Mouse (Mus musculus): ENCODE results near the gene Kcnn3.

The Kcnn3 gene

DNA sequence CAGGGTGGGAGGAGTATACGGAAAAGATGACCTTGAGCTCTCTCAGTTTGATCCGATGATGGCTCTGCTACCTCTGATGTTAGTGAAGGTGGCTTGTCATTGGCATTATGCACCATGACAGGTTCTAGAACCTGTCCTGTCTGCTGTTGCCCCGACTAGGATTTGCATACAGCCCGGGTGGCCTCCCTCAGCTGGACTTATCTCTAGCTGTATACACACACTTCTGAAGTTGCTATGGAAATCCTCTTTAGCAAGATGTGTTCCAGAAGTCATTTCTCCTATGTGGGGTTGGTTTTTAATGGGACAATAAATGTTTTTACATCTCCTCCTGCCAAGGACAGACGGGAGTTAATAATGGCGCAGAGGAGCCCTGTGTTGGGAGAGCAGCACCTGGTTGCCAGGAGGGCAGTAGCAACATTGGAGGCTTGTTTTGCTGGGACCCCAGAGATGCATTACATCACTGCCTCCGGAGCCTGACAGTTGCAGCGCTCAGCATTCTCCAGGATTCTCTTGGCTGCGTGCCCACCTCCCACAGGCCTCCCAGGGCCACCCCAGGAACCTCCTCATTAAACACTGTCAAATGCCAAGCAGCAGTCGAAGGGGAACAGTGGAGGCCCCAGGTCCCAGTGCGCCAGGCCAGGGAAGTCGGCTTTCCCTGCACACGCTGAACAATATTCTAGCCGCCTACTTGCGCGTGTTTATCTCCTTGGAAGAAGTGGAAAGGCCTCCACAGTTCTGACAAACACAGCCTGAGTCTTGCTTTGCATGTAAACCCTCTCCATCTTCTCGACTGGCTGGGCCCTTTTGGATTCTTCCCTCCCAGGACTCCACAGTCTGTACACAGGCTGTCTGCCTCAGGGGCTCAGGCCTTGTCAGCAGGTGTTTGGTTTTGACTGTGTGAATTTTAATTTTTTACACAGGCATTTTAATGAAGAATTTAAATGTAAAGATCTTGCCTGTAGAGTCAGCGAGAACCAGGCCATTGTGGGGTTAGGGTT, 93.9 kb downstream of the Kcnn3 start:
- peak; percentile 80 for DNase-seq (ENCODE audit: low spot score)

DNA sequence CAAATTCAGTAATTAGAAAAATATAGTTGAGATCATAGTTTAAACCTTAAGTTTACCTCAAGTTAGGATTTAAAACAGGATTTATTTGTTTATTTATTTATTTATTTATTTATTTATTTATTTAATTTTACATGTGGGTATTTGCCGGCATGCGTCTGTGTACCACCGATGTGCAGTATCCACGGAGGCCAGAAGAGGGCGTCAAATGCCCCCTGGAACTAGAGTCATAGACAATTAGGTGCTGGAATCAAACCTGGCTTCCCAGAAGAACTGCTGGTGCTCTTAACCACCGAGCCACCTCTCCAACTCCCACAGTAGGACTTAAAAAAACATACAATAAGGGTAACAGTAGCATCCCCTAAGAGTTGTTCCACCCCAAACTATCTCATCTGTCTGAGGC, 96.9 kb downstream of the Kcnn3 start:
- no peak for DNase-seq (ENCODE audit: low spot score)

DNA sequence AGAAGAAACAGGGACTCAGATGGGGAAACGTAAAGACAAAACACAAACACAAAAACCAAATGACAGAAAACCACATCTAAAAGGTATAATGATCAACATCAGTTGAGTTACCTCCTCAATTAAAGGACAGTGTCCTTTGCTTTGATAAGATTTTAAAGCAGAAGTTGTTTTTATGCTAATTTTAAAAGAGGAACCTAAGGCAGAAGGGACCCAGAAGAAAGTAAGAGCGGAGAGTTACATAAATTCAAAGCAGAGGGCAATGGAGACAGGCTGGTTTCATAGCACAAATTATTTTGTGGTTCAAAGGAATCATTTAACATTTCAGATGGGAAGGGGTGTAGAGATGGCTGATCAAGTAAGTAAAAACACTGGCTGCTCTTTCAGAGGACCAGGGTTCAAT, 97.4 kb downstream of the Kcnn3 start:
- DNase-seq (ENCODE audit: low spot score) = no peak

DNA sequence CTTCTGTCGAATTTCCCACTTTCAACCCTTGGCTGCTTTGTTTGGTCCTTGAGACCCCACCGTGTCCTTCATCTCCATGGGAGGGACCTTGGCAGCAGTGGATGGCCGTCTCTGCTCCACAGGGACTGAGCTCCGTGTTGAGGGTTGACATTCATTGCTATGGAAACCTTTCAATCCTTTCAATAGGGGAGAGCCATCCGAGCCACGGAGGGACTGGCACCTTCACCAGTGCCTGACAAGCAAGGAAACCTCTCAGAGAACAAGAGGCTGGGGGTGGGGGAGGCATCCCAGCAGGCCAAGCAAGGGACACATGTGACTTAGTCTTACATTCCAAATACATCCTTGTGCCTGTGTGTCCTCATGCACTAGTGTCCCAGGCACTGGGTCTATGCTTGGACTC, 102.9 kb downstream of the Kcnn3 start:
- DNase-seq (ENCODE audit: low spot score) = no peak

DNA sequence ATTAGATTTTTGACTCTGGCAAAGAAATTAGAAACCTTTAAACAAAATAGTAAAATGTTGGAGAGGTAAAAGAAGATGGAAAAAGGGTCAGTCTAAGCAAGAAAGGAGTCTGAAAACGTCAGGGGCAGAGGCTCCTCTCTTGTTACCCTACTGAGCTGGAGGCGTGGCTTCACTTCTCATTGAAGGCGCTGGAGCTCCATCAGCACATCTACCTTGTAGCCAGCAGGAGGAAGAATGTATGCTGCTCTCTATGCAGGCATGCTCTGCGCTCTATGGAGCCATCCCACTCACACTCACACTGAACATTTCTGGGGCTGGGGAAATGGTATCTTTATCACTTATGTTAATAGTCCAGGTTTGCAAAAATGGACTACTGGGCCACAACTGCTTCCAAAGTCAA, 103.6 kb downstream of the Kcnn3 start:
- no peak for DNase-seq (ENCODE audit: low spot score)

DNA sequence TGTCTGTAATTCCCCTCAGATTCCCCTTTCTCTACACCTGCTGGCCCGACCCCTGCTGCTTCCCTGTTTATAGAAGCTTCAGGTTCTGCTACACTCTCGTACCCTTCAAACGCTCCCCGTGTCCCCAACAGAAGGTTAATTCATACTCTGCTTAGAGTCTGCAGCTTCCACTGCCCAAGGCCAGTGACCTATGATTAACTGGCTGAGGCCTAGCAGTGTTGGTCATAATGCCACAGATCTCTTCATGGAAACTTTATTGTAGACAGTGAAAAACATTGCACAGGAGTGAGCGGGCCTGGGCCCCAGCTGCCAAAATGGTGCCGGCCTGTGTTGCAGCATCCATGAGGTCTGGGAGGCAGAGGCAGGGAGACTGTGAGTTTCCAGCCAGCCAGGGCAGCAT, 104.0 kb downstream of the Kcnn3 start:
- DNase-seq (ENCODE audit: low spot score) = no peak

DNA sequence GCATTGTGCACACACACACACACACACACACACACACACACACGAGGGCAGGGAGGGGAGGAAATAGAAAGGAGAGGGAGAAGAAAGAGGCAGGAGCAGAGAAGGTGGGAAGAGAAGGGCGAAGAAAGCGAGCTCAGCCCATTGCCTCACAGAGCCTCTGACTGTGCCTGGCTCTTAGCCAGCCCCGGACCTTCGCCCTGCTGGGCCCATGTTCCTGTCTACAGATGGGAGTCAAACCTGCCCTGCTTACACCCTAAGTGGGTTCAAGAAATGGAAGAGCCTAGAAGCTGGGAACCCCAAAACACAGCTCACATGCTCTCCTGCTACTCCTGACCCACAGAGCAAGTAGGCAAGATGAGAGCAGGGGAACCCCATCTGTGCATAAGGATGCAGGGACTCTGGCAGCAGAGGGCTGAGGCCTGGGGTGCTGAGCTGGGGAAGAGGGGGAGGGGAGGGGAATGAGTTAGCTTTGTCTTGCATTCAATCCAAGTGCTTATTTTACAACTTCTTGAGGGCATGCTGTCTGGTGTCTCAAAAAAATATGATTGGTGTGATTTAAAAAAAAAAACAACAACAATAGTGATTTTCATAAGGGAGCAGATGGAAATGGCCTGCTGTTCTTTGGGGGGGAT, 105.0 kb downstream of the Kcnn3 start:
- DNase-seq (ENCODE audit: low spot score) = no peak

DNA sequence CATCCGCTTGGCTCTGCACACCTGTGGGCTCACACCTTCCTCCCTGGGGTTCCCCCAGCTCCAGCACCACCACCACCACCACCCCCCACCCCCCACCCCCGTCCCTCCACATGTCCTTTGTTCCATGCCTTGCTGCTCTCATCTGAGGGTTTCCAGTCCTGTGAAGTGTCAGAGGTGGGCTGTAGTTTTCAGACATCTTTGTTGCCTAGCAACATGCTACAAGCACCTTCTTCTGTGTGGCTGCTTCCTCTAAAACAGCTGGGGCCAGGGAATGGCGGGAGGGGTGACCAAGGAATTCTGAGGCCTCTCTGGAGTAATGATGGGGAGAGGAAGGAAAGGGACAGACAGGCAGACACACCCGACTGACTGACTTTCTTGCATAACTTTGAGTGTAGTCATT, 106.6 kb downstream of the Kcnn3 start:
- no peak for DNase-seq (ENCODE audit: low spot score)

DNA sequence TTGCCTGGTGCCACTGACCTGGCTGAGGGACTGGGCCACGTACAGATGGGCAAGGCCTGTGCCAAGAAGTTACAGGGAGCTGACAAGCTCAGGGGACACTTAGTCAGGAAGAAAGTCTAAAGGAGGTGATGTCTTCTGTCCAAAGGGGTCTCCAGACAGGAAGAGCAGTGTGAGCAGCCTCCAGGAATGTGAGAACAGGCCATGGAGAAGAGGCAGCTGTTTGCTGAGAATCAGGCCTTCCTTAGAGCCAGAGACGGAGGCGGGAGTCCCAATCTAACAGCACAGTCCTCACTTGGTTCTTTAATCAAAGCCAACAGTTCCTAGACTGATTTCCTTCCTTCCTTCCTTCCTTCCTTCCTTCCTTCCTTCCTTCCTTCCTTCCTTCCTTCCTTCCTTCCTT, 109.8 kb downstream of the Kcnn3 start:
- no peak for DNase-seq (ENCODE audit: low spot score)

DNA sequence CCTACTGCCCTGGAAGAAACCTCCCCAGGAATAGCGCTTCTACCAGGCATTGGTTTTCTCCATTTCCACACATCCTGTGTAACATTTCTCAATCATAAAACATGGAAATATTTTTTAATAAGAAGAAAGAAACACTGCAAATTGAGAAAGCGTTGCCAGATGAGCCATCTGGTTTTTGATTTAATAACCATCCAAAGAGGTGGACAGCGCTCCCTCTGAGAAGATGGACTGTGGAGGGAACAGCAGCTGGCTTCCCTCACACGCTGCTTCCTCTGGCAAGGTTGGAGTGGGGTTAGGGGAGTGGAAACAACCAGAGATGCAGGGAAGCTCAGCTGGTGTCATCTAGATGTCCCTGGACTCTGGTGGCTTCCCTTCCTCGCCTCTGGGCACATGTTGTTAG, 111.8 kb downstream of the Kcnn3 start:
- no peak for DNase-seq (ENCODE audit: low spot score)

DNA sequence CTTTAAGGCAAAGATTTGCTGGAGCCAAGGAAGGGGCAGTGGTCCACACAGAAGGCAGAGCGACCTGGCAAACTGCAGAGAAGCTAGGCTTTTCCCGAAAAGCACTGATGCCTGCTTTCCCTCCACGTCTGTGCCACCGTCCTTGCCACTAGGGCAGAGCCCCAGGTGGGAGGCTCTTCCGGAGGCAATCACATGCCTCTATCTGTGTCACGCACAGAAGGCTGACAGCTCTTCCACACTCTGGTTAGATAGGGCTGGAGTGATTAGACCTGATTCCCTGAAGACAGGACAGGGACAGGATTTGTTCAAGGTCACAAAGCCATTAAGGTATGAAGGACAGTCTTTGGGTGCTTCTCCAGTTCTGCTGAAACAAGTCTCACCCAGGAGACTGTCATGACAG, 113.6 kb downstream of the Kcnn3 start:
- DNase-seq (ENCODE audit: low spot score) = no peak

DNA sequence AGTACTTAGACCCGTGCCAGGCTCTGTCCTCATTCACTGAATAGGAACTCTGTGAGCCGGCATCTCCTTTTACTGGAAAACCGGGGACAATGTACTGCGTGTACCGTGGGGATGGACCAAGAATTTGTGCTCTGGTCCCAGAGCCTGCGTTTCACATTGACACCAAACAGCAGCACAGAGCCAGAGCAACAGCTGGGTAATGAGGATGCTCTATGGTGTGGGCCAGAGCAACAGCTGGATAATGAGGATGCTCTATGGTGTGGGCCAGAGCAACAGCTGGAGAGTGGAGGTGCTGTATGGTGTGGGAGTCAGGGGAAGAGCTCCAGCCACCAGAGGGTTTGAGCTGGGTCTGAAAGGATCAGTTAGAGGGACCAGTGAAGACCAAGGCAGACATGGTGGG, 114.0 kb downstream of the Kcnn3 start:
- no peak for DNase-seq (ENCODE audit: low spot score)

DNA sequence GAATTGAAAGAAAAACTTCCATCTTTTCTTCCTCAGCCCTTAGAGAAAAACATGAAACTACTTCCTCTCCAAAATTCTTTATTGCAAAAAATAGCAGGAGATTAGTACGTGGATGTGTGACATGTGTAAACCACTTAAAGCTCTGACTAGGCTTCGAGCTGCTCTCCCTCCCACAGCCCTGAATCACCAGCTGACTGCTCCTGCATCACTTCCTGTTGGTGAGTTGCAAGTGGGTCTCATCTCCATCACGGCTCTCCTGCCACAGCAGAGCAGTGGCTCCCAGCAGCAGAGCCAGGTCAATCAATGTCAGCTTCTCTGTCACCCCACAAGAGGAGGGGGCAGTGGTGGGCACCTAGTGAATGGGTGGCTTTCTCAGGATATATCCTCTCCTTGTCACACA, 120.8 kb downstream of the Kcnn3 start:
- DNase-seq (ENCODE audit: low spot score) = no peak

DNA sequence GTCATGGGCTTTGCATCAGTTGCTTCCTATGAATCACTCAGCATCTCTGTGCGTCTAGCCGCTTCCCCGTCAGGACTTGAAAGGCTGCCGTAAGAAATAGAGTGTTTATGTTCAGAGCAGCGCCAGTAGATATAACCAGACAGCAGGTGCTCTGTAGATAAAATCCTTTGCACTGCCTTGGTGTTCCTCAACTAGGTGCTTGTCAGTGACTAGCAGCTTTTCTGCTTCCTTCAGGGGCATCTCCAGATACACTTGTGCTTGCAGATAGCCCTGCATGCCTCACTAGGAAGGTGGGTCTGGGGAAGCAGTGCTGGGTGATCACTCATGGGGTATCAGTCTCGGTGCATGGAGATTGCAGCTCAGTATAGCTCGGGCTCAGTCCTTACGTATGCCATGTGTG, 123.4 kb downstream of the Kcnn3 start:
- no peak for DNase-seq (ENCODE audit: low spot score)

DNA sequence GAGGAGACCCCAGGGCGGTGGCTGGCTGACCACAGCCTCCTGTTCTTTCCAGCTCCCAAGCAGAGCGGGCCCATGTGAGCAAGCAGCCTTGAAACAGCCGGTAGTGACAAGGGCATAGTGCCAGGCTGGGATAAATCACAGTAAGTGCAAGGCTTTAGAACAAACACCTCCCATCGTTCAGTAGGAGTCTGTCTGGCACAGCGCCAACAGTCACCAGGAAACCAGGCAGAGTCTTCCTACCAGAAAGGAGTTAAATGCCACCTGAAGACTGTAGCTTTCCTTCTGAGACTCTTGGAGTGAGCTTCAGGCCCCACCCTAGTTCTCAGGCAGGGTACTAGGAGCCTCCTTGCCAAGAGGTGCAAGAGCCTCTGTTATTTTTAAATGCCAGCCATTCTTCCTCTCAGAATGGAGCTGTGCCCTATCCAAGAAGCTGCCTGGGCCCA, 126.9 kb downstream of the Kcnn3 start:
- DNase-seq (ENCODE audit: low spot score) = peak; percentile 77

DNA sequence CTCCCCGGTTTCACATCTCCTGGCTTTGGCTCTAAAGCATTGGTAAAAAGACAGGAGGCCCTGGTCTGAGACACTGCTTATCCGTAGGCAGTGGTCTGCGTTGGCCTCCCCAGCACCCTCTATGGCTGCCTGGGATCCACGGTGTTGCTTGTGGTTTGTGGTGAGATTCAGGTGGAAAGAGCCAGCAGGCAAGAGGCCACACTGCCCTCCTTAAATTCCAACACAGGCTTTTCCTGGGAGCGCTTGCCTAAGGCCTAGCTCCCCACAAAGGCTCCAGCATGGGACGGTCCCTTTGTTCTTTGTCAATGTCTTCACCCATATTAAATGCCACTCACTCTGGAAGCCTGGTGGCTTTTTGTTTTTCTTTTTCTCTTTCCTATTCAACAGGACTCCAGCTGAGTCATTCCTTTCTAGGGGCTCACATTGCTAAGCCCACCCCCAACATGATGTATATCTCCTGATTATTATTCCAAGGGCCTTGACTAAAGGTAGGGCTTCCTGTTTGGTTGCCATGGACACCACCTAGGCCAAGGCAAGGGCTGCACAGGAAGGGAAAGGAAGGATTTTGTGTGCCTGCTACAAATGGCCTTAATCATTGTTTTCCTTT, 127.4 kb downstream of the Kcnn3 start:
- no peak for DNase-seq (ENCODE audit: low spot score)

DNA sequence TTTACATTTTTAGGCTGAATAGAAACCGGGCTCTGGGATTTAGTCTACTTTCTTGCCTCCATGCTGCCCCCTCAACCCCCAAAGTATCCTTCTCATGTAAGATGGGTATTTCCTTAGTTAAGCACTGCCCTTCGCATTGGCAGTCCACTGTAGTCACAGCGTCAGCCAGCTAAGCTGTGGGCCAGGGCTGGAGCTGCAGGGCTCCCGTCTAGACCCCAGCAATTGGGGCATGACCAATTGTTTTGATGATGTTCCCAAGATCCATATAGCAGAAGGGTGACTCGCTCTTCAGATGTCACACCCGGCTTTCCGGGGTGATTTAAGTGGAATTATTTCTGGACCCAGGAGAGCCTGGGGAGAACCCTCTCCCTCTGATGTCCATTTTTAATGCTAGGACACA, 129.9 kb downstream of the Kcnn3 start:
- DNase-seq (ENCODE audit: low spot score) = no peak

DNA sequence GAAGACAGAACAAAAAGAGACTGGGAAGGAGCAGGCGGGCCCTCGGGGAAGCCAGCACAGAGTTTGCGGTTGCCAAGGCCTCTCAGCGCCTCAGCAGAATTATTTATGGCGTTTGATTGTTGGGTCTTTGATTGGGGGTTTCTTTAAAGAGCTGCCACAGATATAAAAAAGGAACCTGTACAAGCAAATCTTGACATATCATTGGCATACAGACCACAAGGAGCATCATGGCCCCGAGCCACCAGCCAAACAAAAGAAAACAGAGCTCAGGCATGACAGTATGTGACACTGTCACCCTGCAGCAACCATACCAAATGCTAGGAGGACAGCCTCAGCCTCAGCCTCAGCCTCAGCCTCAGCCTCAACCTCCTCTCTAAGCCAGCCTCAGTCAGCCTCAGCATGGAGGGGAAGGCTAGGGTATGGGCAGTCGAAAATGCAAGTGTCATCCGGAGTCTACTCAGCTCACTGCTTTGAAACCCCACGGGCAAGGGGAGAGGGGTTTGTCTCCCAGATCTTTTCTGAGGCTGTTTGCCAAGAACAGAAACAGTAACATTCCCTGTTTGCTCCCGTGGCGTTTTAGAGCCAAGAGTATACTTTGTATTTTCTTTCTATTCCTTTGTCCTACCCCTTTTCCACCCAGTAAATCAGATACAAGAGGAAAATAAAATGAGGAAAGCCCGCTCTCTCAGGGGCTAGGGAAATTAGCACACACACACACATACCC, 133.4 kb downstream of the Kcnn3 start:
- no peak for DNase-seq (ENCODE audit: low spot score)

DNA sequence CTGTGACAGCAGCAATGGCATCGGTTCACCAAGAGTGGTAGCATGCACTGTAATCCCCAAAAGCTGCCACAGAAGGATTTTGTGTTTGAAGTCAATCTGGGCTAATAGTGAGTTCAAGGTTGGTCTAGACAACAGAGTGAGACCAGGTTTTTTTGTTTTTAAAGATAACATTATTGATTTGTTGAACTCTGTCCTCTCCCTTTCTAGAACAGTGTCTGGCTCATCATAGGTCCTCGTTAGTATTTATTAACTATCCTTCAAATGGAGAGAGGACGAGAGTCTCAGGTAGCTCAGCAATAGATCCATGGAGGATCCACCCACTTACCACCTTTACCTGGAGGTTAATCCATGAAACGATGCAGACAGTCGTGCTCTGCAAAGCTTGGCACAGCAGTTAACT, 137.1 kb downstream of the Kcnn3 start:
- no peak for DNase-seq (ENCODE audit: low spot score)

DNA sequence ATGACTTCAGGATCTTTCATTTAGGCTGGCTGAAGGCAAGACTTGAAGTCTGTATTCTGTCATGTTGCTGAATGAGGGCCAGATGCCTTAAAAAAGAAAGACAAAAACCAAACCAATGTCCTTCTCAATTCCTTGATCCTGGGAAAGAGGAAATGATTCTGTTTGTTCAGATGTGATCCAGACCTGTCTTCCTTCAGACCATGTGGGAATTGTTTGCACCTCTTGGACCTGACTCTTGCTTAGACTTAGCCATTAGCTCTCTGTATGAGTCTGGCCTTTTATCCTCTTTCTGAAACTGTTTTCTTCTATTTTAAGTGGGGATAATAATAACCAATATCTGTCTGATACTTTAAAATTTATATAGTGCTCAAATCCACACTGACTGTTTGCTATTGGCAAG, 138.5 kb downstream of the Kcnn3 start:
- no peak for DNase-seq (ENCODE audit: low spot score)

DNA sequence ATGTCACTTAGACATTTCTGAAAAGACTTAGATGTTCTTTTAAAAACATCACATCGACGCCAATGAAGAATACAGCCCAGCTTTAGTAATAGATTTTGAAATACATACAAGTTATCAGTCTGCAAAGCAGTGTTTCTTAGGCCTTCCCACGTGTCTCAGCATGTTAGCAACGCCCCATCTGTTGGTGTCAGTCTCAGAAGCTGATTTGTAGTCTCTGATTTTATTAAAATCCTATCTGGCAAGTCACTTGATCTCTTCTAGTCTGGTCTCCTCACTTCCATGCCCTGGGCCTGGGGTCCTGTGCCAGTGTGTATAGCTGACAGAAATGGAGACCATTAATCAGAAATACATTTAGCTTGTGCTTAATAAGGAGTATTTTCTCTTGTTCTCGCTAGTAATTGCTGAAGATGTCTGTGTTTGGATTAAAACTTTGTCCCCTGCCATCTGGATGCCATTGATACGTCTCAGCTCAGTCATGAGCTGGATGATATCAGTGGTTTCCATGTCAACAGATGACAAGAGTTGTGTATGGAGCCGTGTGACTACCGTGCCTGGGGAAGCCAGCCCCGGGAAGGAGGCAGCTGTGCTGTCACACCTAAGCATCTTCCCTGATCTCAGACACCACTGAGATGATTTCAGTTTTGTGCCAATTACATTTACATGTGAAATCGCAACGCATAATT, 140.1 kb downstream of the Kcnn3 start:
- DNase-seq (ENCODE audit: low spot score) = no peak

DNA sequence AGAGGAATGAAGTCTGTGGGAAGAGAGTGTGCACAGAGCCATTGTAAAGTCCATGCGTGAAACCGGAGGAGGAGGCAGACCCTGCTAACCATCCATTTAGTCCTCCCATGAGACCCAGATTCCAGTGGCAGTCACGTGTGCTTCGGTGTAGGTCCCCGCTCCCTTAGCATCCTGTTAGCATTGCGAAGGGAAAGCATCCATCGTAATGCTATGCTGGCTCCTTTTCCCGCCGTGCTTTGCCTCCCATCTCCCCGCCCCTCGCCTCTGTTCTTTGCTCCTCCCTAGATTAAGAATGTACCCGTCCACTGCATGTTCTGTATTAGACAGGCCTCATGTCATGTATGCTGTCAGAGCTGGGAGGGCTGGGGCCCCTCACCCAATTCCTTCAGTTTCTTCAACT, 144.8 kb downstream of the Kcnn3 start:
- DNase-seq (ENCODE audit: low spot score) = no peak

All from ovary, postnatal 36 days (tissue).